Mouse (Mus musculus) CD8-positive naive resting alpha-beta T cell, adult 57 days (primary cell): Measurements from ENCODE around the gene Calm1. TPM values are rescaled to one million over a fixed set of nuclear protein-coding genes. Genes with fewer than 3 reads are reported as not detected.

ENCODE experiments used
- total RNA-seq: library from RNA; stranded (reverse); gene quantifications from one replicate; pipeline ENCODE4 v1.2.4, GENCODE M21; 2023

The Calm1 gene
- 449 TPM for total RNA-seq

DNA sequence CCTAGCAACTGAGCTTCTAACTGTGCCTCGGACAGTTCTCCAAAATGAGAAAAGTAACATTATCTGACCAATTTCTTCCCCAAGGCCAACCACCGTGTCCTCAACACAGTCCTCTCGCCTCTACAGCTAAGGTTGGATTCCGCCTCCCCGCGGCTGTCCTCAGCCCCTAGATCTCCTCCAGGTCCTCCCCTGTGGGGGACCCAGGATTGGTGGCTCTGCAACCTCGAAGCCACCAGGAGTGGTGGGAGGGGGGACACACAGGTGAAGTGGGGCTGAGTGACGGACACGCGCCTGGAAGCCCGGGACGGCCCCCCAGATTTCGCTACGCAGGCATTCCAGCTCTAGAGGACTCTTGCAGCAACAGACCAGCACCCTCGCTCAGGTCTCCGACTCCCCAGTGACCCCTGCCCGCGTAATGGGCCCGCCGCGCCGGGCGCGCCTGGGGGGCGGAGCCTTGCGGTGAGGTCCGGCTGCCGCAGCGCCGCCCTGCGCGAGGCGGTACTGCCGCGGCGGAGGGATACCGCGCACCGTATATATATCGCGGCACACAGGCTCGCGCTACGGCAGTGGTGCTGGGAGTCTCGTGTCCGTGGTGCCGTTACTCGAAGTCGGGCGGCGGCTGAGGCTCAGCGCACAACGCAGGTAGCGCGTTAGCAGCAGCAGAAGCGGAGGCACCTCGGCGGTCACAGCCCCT is at the start of gene Calm1:
Calm1 (plus strand) TSS at position 469 of the 694 bp plus-strand sequence.

DNA sequence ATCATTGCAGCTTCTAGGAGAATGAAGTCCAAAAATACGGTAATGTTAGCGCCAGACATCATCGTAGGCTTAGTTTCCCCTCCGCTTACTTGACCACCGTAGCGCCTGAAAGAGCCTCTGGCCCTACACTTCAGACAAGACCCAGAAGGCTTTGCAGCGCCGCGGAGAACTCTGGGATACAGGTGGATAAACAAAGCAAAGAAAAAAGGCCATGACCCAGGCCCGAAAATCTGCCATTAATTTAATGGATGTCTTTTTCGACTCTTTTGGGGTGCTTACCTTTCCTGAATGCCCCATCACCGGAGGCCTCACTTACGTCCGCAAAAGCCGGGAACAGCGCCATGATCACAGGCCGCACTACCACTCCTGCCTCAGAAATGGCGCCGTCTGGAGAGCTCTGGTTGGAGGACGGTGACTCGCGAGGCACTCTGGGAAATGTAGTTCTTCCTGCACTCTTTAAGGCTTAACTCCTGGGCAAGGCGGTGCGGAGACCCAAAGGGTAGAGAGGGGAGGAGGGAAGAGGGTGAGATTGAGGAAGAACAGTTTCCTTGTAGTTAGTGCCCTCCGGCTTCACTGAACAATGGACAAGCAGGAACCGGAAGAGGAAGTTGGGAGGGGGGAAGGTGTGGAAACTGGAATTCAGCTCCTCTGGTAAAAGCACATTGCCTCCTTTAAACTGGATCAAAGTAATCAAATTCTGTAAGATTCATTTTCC is 39.8 kb upstream of the Calm1 start, which contains the start of gene Nrde2:
Nrde2 (minus strand) TSS at position 393 of the 715 bp plus-strand sequence.

Other genes with a start within 250 kb of the Calm1 start
- gene Kcnk13, start 234.9 kb upstream of the Calm1 start, total RNA-seq = 1.3 TPM
- 72.4 TPM for gene Psmc1, start 89.3 kb upstream of the Calm1 start, total RNA-seq
- gene Nrde2, start 39.8 kb upstream of the Calm1 start, total RNA-seq = 34.5 TPM